Mouse (Mus musculus) embryonic facial prominence, embryonic 15.5 days (tissue): Measurements from ENCODE around the gene Mreg. TPM values are rescaled to one million over a fixed set of nuclear protein-coding genes. Genes with fewer than 3 reads are reported as not detected.

Experiments
- ATAC-seq: fragments of 200-750 bp; cut with Nextera tagmentation; 2 replicates; pipeline ENCODE4 v1.8.0; 2017; ENCODE audit warnings: low read depth, moderate TSS enrichment; ENCODE audit not compliant: insufficient number of reproducible peaks, low FRiP score, low TSS enrichment
- H3K27ac ChIP-seq: fragments of 300-500 bp; sonication (generic); replicated peaks from 2 replicates; pipeline ENCODE4 v1.5.1; 2015; ENCODE audit warnings: mild to moderate bottlenecking, inconsistent platforms
- H3K27me3 ChIP-seq: fragments of 300-500 bp; sonication (generic); 2 replicates; pipeline ENCODE4 v1.6.1; 2015; ENCODE audit warnings: inconsistent platforms
- H3K36me3 ChIP-seq: fragments of 300-500 bp; sonication (generic); 2 replicates; pipeline ENCODE4 v1.6.1; 2015; ENCODE audit warnings: mild to moderate bottlenecking, inconsistent platforms
- H3K4me1 ChIP-seq: fragments of 300-500 bp; sonication (generic); 2 replicates; pipeline ENCODE4 v1.6.1; 2015; ENCODE audit warnings: inconsistent platforms
- H3K4me2 ChIP-seq: fragments of 300-500 bp; sonication (generic); replicated peaks from 2 replicates; pipeline ENCODE4 v1.6.1; 2015; ENCODE audit warnings: mild to moderate bottlenecking, inconsistent platforms
- H3K4me3 ChIP-seq: fragments of 300-500 bp; sonication (generic); replicated peaks from 2 replicates; pipeline ENCODE4 v1.5.1; 2015; ENCODE audit warnings: mild to moderate bottlenecking, inconsistent platforms
- H3K9ac ChIP-seq: fragments of 300-500 bp; sonication (generic); 2 replicates; pipeline ENCODE4 v1.6.1; 2015; ENCODE audit warnings: inconsistent platforms
- H3K9me3 ChIP-seq: fragments of 300-500 bp; sonication (generic); replicated peaks from 2 replicates; pipeline ENCODE4 v1.6.1; 2016; ENCODE audit warnings: inconsistent platforms
- WGBS: fragments of 180-500 bp; shearing (Covaris S2); methylation state at CpG from one replicate; pipeline ENCODE4 v1.1.7; 2015; 5-methylcytosine and 5-hydroxymethylcytosine counted together
- polyA plus RNA-seq: library from polyadenylated mRNA; unstranded; fragments of >200 nt; fragmentation: Nextera tagmentation; extraction: Ambion mirVana; gene quantifications from 2 replicates; pipeline ENCODE4 v1.2.1, GENCODE M21; 2015

Mreg gene
- polyA plus RNA-seq, 1 experiment from 2014 or later: 10.4 TPM

DNA sequence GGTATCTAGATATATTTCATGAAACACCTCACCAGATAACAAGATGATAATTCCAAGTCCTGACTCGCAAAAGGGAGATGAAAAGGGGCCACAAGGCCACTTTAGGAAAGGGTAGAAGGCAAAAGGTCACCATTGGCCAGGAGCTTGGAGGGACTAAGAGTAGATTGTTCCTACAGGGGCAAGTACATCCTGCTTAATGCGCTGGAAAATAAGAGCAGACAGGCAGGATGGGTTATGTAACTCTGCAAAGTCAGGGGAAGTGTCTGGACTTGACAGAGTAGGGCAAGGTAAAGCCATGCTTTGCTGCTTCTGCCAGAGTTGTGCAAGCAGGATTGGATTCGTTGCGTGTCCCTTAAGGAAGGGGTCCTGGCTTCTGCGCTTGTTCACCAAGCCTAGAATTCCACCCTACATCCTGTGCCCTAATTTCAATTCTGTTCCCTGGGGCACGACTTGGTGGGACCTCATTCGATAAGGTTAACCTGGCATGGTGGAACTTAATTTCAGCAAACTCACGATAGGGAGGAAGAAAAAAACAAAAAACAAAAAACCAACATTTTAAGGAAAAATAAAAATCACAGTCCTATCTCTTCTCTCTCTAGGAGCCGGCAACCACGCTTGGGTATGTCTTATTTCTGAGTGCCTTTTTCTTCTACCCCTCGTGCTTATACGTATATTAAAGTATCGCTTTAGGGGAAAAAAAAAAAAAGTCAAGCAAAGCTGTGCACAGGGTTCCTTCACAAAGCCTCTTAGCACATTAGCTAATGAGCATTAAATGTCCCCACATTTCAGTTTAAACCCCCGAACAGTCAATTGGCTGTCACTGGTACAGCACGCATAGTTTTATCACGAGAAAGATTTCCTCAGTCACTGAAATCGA, 1.1 kb downstream of the Mreg start:
- Histone ChIP-seq H3K36me3 (no peaks in the 10 kb centered on the region), H3K4me3 (peak overlapping the region; percentile 71), H3K4me1 (0 out of 2 replicates have a peak, but pooled peaks cover 16% of the 10 kb centered on the region), H3K9ac (peak overlapping the region; percentile 66; the same call in 1 of the 2 replicates), H3K9me3 (no peaks in the 10 kb centered on the region), H3K27me3 (no peaks in the 10 kb centered on the region), H3K27ac (no peak overlapping the region), H3K4me2 (peak overlapping the region; percentile 98)
- WGBS: 12% methylated on average over 17 of the region's 17 CpGs
- ATAC-seq: no peak

DNA sequence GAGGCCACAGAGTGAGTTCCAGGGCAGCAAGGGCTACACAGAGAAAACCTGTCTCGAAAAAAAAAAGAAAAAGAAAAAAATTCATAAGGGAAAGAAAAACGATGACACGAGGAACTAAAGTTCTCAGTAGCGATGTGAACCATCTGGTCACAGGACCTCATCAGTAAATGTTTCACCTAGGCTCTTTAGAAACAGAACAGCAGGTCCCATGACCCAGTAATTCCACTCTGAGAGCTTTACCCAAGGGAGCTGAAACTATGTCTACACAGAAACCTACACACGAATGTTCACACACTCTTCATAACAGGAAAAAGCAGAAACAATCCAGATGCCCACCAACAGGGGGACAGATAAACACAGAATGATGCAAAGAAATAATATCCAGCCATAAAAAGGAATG, 4.0 kb downstream of the Mreg start:
- WGBS: 85% methylated on average over 5 of the region's 5 CpGs
- no peak overlapping the region for H3K9ac ChIP-seq

DNA sequence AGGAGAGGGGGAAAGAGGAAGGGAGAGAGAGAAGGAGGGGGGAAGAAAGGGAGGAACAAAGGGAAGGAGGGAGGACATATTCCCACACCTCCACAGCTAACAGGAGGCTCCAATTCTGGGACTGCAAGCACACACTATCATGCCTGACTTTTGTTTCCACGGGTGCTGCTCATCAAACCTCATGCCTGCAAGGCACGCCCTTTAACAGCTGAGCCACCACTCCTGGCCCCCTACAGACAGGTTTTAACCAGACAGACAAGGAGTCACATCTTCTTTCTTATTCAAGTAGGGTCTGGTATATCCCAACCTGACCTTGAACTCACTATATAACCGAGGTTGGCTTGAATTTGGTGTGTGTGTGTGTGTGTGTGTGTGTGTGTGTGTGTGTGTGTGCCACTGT, 7.0 kb downstream of the Mreg start:
- Histone ChIP-seq H3K4me3 (no peak overlapping the region), H3K4me1 (0 out of 2 replicates have a peak, but pooled peaks cover 3% of the 10 kb centered on the region), H3K4me2 (no peak overlapping the region), H3K27ac (no peak overlapping the region), H3K9me3 (no peaks in the 10 kb centered on the region), H3K27me3 (no peaks in the 10 kb centered on the region), H3K9ac (no peak overlapping the region), H3K36me3 (no peaks in the 10 kb centered on the region)
- 58% methylated on average over 3 of the region's 3 CpGs for WGBS
- ATAC-seq: no peak

More for the DNA sequence above, 4.0 kb downstream of the Mreg start:
- no peaks in the 10 kb centered on the region for H3K36me3 ChIP-seq
- no peak overlapping the region for H3K27ac ChIP-seq
- no peaks in the 10 kb centered on the region for H3K27me3 ChIP-seq
- H3K9me3 ChIP-seq: no peaks in the 10 kb centered on the region
- 0 out of 2 replicates have a peak, but pooled peaks cover 8% of the 10 kb centered on the region for H3K4me1 ChIP-seq
- no peak overlapping the region for H3K4me3 ChIP-seq
- no peak overlapping the region for H3K4me2 ChIP-seq
- ATAC-seq: no peak

DNA sequence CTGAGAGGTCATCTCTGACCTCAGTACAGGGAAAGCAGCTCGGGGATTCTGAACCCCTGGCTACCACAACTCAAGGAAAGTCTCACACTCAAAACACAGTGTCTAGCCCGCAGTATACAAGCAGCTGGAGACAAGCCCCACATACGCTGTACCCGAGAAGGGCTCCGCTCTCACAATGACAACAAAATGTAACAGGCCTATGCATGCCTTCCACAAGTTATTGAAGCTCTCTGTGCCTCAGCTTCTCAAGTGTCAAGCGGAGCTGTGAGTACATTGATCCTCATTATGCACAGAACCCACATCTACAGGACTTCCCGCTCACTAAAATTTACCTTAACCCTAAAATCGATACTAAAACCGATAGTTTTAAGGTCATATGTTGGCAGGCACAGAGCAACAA, 8.9 kb downstream of the Mreg start:
- no peak for ATAC-seq
- H3K4me2 ChIP-seq: 0 out of 2 replicates have a peak overlapping the region, but pooled peaks have one; percentile 10
- no peak overlapping the region for H3K9ac ChIP-seq
- peaks cover 8% of the 10 kb centered on the region; the same call in 1 of the 2 replicates for H3K4me1 ChIP-seq
- H3K4me3 ChIP-seq: no peak overlapping the region
- no peak overlapping the region for H3K27ac ChIP-seq
- no peaks in the 10 kb centered on the region for H3K9me3 ChIP-seq
- no peaks in the 10 kb centered on the region for H3K36me3 ChIP-seq
- H3K27me3 ChIP-seq: no peaks in the 10 kb centered on the region
- 62% methylated on average over 9 of the region's 9 CpGs for WGBS

DNA sequence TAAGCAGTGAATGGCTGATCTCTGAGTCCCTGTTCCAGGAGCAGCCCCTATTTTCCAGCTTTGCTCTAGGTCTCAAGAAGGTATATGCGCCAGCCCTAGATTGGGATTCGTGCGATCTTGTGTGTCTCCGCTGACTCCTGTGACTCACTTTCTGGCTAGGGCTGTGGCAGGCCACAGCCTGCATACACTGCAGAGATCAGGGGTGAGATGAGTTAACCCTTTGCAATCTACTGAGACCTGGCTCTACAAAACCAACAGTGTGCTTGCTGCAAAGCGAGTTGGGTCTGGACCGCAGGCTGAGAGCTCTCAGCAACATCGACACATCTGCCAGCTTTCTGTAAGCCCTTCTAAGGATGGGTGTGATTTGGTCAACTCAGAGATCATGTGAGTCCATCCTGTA, 9.4 kb downstream of the Mreg start:
- H3K4me3 ChIP-seq: no peak overlapping the region
- H3K9me3 ChIP-seq: no peaks in the 10 kb centered on the region
- no peak for ATAC-seq
- H3K4me1 ChIP-seq: peaks cover 8% of the 10 kb centered on the region; the same call in 1 of the 2 replicates
- H3K9ac ChIP-seq: no peak overlapping the region
- no peaks in the 10 kb centered on the region for H3K36me3 ChIP-seq
- no peaks in the 10 kb centered on the region for H3K27me3 ChIP-seq
- no peak overlapping the region for H3K27ac ChIP-seq
- whole genome bisulfite sequencing: 72% methylated on average over 7 of the region's 7 CpGs
- 0 out of 2 replicates have a peak overlapping the region, but pooled peaks have one; percentile 10 for H3K4me2 ChIP-seq

DNA sequence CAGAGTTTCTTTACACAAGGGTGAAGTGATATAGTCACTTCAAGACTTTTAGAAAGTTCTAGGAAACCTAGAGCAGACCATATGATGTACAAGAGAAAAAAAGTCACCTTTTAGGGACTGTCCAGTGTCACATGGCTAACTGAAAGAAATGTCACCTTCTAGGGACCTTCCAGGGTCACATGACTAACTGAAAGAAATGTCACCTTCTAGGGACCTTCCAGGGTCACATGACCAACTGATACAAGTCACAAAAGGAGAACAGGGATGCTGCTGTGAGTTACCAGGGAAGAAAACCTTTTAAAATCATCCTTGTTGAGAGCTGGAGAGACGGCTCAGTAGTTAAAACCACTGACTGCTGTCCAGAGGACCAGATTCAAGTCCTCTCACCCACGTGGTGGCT, 10.0 kb downstream of the Mreg start:
- Histone ChIP-seq H3K27me3 (no peaks in the 10 kb centered on the region), H3K27ac (no peak overlapping the region), H3K9ac (no peak overlapping the region), H3K9me3 (no peaks in the 10 kb centered on the region), H3K4me1 (peaks cover 8% of the 10 kb centered on the region; the same call in 1 of the 2 replicates), H3K36me3 (no peaks in the 10 kb centered on the region), H3K4me3 (no peak overlapping the region), H3K4me2 (no peak overlapping the region)
- 63% methylated on average over 2 of the region's 2 CpGs for WGBS
- no peak for ATAC-seq

DNA sequence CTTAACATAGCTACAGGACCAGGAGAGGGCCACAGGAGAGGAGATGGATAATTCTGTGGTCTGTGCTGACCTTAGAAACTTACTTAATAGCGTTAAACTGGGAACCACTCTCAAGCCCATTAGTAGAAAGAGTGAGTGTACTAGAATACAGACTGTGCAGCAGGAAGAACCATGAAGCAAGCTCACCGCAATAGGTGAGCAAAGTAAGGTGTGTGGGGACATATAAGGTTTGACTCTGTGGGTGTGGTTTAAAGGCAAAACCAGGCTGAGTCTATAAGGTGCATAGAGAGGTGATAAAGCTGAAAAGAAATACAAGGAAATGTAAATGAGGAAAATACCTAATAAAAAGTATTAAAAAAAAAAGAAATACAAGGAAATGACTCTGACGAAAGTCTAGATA, 11.0 kb downstream of the Mreg start:
- Histone ChIP-seq H3K27me3 (no peaks in the 10 kb centered on the region), H3K4me1 (peaks cover 8% of the 10 kb centered on the region; the same call in 1 of the 2 replicates), H3K4me3 (no peak overlapping the region), H3K9me3 (no peaks in the 10 kb centered on the region), H3K27ac (no peak overlapping the region), H3K36me3 (no peaks in the 10 kb centered on the region), H3K4me2 (no peak overlapping the region), H3K9ac (no peak overlapping the region)
- WGBS: 87% methylated on average over 3 of the region's 3 CpGs
- ATAC-seq: no peak

DNA sequence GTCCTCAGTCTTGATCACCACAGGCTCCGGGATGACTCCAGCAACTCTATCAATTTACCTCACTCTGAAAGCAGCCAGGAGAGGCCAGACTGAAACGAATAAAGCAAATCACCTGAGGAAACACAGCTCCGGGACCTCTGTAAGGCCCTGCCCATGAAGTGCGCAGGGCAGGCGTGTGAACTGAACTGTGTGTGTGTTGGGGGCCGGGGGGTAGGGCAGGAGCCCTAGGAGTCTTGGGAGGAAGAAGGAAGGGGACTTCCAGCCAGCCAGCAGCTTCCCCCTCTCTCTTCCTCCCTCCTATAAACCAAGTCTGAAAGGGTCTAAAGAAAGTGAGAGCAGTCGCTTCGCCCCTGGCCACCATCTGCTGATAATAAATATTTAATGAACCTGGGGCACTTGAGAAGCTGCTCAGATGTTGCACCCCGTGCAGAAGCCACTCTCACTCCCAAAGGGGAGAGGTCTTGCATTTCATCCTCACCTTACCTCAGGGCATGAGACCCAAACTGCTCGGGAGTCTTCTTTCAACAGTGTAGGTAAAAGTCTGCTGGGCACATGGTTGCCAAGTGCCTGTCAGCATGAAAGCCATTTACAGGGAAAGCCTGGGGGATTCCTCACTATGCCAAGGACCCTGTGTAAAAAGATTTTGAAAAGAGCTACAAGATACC, 13.8 kb downstream of the Mreg start:
- Histone ChIP-seq H3K9me3 (no peaks in the 10 kb centered on the region), H3K4me2 (no peak overlapping the region), H3K4me1 (peaks cover 8% of the 10 kb centered on the region; the same call in 1 of the 2 replicates), H3K36me3 (no peaks in the 10 kb centered on the region), H3K9ac (no peak overlapping the region), H3K4me3 (no peak overlapping the region), H3K27me3 (no peaks in the 10 kb centered on the region), H3K27ac (no peak overlapping the region)
- ATAC-seq: no peak
- WGBS: 45% methylated on average over 10 of the region's 10 CpGs

DNA sequence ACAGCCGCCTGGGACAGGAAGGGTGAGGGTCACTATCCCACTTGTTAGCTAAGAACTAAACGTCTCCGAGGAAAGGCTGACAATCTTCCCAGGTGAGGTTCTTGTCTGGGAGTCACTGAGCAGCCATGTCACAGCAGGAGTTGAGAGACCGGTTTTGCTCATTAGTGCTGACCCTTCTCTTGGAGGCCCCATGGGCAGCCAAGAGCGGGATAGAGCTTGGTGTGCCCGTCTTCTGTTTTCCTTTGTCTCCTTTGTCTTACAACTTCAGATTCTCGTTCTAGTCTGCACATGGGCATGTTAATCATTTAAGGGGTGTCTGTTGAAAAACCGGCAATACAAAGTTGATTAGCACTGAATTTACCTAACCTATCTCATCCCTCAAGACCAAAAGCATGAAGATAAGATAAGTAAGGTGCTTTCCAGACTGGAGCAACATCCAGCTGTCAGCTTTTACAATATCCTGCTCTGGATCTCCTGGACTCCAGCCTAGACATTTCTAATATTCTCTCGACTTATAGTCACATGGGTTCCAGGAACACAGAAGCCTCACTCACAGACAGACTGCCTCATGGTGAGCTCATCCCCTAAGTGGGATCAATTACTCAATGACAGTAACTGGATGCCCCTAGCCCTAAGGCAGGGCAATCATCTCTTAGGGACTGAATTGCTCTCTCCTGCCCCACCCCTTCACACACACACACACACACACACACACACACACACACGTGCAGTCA, 15.3 kb downstream of the Mreg start:
- Histone ChIP-seq H3K27ac (no peak overlapping the region), H3K4me2 (no peak overlapping the region), H3K27me3 (no peaks in the 10 kb centered on the region), H3K4me1 (peaks cover 5% of the 10 kb centered on the region; the same call in 1 of the 2 replicates), H3K4me3 (no peak overlapping the region), H3K9ac (no peak overlapping the region), H3K36me3 (no peaks in the 10 kb centered on the region), H3K9me3 (no peaks in the 10 kb centered on the region)
- 62% methylated on average over 10 of the region's 10 CpGs for WGBS
- no peak for ATAC-seq

DNA sequence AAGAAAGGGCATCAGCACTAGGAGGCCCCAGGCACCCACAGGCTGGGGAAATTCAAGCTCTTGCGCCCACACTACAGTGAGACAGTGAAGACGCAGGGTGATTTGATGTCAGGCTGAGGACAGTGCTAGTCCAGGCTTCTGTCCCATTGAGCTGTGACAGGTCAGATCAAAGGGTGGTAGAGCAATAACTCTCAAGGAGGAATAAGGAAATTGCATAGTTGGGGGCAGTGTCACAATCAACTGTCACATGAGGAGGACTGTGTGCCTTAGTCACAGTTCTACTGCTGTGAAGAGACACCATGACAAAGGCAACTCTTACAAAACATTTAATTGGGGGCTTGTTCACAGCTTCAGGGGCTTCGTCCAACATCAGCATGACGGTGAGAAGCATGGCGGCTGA, 16.0 kb downstream of the Mreg start:
- Histone ChIP-seq H3K9me3 (no peaks in the 10 kb centered on the region), H3K4me2 (no peak overlapping the region), H3K4me1 (peaks cover 5% of the 10 kb centered on the region; the same call in 1 of the 2 replicates), H3K9ac (no peak overlapping the region), H3K4me3 (no peak overlapping the region), H3K36me3 (no peaks in the 10 kb centered on the region), H3K27me3 (no peaks in the 10 kb centered on the region), H3K27ac (no peak overlapping the region)
- no peak for ATAC-seq
- WGBS: 91% methylated on average over 5 of the region's 5 CpGs

DNA sequence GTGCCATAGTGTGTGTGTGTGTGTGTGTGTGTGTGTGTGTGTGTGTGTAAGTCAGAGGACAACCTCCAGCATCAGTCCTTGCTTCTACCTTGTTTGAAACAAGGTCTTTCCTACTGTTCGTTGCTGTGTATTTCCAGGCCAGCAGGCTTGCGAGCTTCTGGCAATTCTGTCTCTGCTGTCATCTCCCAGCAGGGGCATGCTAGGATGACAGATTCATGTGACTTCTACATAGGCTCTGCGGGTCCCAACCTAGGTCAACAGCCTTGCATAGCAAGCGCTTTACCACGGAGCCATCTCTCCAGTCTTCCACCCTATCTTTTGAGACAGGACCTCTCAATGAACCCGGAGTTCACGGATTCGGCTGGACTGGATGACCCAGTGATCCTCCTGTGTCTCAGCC, 20.7 kb downstream of the Mreg start:
- no peak overlapping the region for H3K9ac ChIP-seq
- H3K4me2 ChIP-seq: no peak overlapping the region
- no peak overlapping the region for H3K27ac ChIP-seq
- no peaks in the 10 kb centered on the region for H3K9me3 ChIP-seq
- H3K36me3 ChIP-seq: no peaks in the 10 kb centered on the region
- H3K4me1 ChIP-seq: peaks cover 7% of the 10 kb centered on the region; the same call in 1 of the 2 replicates
- WGBS: 90% methylated on average over 8 of the region's 8 CpGs
- no peaks in the 10 kb centered on the region for H3K27me3 ChIP-seq
- no peak for ATAC-seq
- H3K4me3 ChIP-seq: no peak overlapping the region
